Mouse (Mus musculus) left cerebral cortex, postnatal 14 days (tissue): ENCODE results near the gene Igsf11. TPM values are rescaled to one million over a fixed set of nuclear protein-coding genes. Genes with fewer than 3 reads are reported as not detected.

ENCODE experiments used
- DNase-seq, 2 experiments: peaks; one replicate each; pipeline ENCODE4 v3.0.0; 2021 to 2022; ENCODE audit warnings: low spot score in 2 of 2, mixed read lengths in 1 of 2
- intact Hi-C: fragments of 180-260 bp; cut with DNase I; formaldehyde crosslinking; loops from one replicate; pipeline ENCODE4 v1.15.1; 2025
- long read RNA-seq, 2 experiments: library from polyadenylated mRNA; stranded (forward); transcript quantifications; one replicate each; pipeline ENCODE4 v2.0.0; 2021
- total RNA-seq, 2 experiments: library from RNA; stranded (reverse); gene quantifications; 2 replicates each; pipeline ENCODE4 v1.2.3; 2021

Igsf11 gene
- 10 to 100 TPM; 38.7 to 39.0 TPM for total RNA-seq
- long read RNA-seq, experiment 1, transcript Igsf11-201 (7 exons, 3,443 nt) = major isoform, 16 of 23 reads
- long read RNA-seq, experiment 1, partial matches to known transcripts = 5 of 23 reads
- long read RNA-seq, experiment 1, other reads (novel, unspliced or antisense) = 2 of 23 reads
- long read RNA-seq, experiment 2, transcript Igsf11-201 (7 exons, 3,443 nt) = major isoform, 21 of 35 reads
- long read RNA-seq, experiment 2, partial matches to known transcripts = 2 of 35 reads
- long read RNA-seq, experiment 2, other reads (novel, unspliced or antisense) = 12 of 35 reads

GRCm38 (mm10) chr16:38892371-38892770 is at the start of gene Igsf11:
Gene Igsf11 (plus strand): TSS chr16:38892671.
- intact Hi-C loops = no loop called here
- DNase-seq = no peak

GRCm38 (mm10) chr16:38858120-38858749 is 34.2 kb upstream of the Igsf11 start:
- peak in 1 of 2 experiments; percentile 49 for DNase-seq
- intact Hi-C loops = loop anchor here (1.0 kb wide), 1 partner anchor 193 kb away; no protein-coding TSS in a partner anchor

- no peak for DNase-seq
- intact Hi-C loops = loop anchor here (5.0 kb wide), 1 partner anchor 42 kb away; no protein-coding TSS in a partner anchor
Measured at GRCm38 (mm10) chr16:38860548-38860947, 31.9 kb upstream of the Igsf11 start.

GRCm38 (mm10) chr16:38864358-38864757 is 28.1 kb upstream of the Igsf11 start:
- DNase-seq = no peak
- intact Hi-C loops = loop anchor here (5.0 kb wide), 1 partner anchor 38 kb away; no protein-coding TSS in a partner anchor

- intact Hi-C loops = no loop called here
- peak in 1 of 2 experiments; percentile 25 for DNase-seq
Measured at GRCm38 (mm10) chr16:38873231-38873630, 19.2 kb upstream of the Igsf11 start.

- DNase-seq = peak; percentile 52 to 84
- intact Hi-C loops = no loop called here
Measured at GRCm38 (mm10) chr16:38874481-38874880, 18.0 kb upstream of the Igsf11 start.

GRCm38 (mm10) chr16:38898816-38899425 is 6.5 kb downstream of the Igsf11 start:
- intact Hi-C loops = no loop called here
- DNase-seq = no peak

- intact Hi-C loops = loop anchor here (5.0 kb wide), 2 partner anchors 38 to 57 kb away; no protein-coding TSS in a partner anchor
- DNase-seq = no peak
Measured at GRCm38 (mm10) chr16:38900024-38900423, 7.6 kb downstream of the Igsf11 start.

- DNase-seq = peak; percentile 85 to 93
- intact Hi-C loops = loop anchor here (2.0 to 5.0 kb wide), 4 partner anchors 40 to 147 kb away; no protein-coding TSS in a partner anchor
Measured at GRCm38 (mm10) chr16:38902111-38902778, 9.8 kb downstream of the Igsf11 start.

GRCm38 (mm10) chr16:38903020-38903419 is 10.5 kb downstream of the Igsf11 start:
- intact Hi-C loops = loop anchor here (2.0 to 5.0 kb wide), 4 partner anchors 41 to 146 kb away; no protein-coding TSS in a partner anchor

GRCm38 (mm10) chr16:38904202-38904601 is 11.7 kb downstream of the Igsf11 start:
- intact Hi-C loops = loop anchor here (5.0 kb wide), 2 partner anchors 42 to 53 kb away; no protein-coding TSS in a partner anchor
- no peak for DNase-seq

More at GRCm38 (mm10) chr16:38903020-38903419, 10.5 kb downstream of the Igsf11 start:
- DNase-seq = no peak

- intact Hi-C loops = loop anchor here (5.0 kb wide), 1 partner anchor 121 kb away; no protein-coding TSS in a partner anchor
- DNase-seq = no peak
Measured at GRCm38 (mm10) chr16:38905911-38906310, 13.4 kb downstream of the Igsf11 start.

- intact Hi-C loops = loop anchor here (5.0 kb wide), 1 partner anchor 119 kb away; no protein-coding TSS in a partner anchor
- DNase-seq = no peak
Measured at GRCm38 (mm10) chr16:38908304-38908703, 15.8 kb downstream of the Igsf11 start.

- DNase-seq = no peak
- intact Hi-C loops = loop anchor here (5.0 kb wide), 1 partner anchor 118 kb away; no protein-coding TSS in a partner anchor
Measured at GRCm38 (mm10) chr16:38909506-38909905, 17.0 kb downstream of the Igsf11 start.

- intact Hi-C loops = no loop called here
- DNase-seq = no peak
Measured at GRCm38 (mm10) chr16:38910088-38910487, 17.6 kb downstream of the Igsf11 start.

GRCm38 (mm10) chr16:38915451-38915850 is 23.0 kb downstream of the Igsf11 start:
- intact Hi-C loops = no loop called here
- DNase-seq = no peak

GRCm38 (mm10) chr16:38916053-38916786 is 23.7 kb downstream of the Igsf11 start:
- DNase-seq = no peak
- intact Hi-C loops = no loop called here

- DNase-seq = peak in 1 of 2 experiments; percentile 40
- intact Hi-C loops = no loop called here
Measured at GRCm38 (mm10) chr16:38916885-38917284, 24.4 kb downstream of the Igsf11 start.
